Mouse (Mus musculus): ENCODE measurements around the gene Odf4. TPM values are rescaled to one million over a fixed set of nuclear protein-coding genes. Genes with fewer than 3 reads are reported as not detected.

Gene Odf4
- polyA plus RNA-seq, 1 experiment from 2014 or later: 1.2 TPM

GRCm38 (mm10) chr11:68900519-68901350 is 26.1 kb downstream of the Odf4 start:
- peak overlapping the region; percentile 73 for H3K4me3 ChIP-seq
- H3K9ac ChIP-seq: peak overlapping the region; percentile 25
- no peaks in the 10 kb centered on the region for H3K9me3 ChIP-seq
- no peaks in the 10 kb centered on the region for H3K27me3 ChIP-seq
- peak overlapping the region; percentile 57 for H3K4me2 ChIP-seq
- ATAC-seq (ENCODE audit: low FRiP score, low read depth): peak; percentile 6; the same call in 1 of the 2 replicates
- 26% methylated on average over 31 of the region's 31 CpGs for WGBS
- H3K4me1 ChIP-seq (replicated peaks): peaks cover 17% of the 10 kb centered on the region
- H3K36me3 ChIP-seq: peaks cover 31% of the 10 kb centered on the region
- no peak overlapping the region for H3K27ac ChIP-seq (replicated peaks)

GRCm38 (mm10) chr11:68899815-68900214 is 27.1 kb downstream of the Odf4 start:
- Histone ChIP-seq H3K9ac (no peak overlapping the region), H3K9me3 (no peaks in the 10 kb centered on the region), H3K27me3 (no peaks in the 10 kb centered on the region), H3K4me2 (no peak overlapping the region), H3K27ac (replicated peaks) (no peak overlapping the region), H3K4me3 (no peak overlapping the region), H3K36me3 (peaks cover 22% of the 10 kb centered on the region), H3K4me1 (replicated peaks) (peaks cover 13% of the 10 kb centered on the region)
- no peak for ATAC-seq (ENCODE audit: low FRiP score, low read depth)
- WGBS: 89% methylated on average over 8 of the region's 8 CpGs

GRCm38 (mm10) chr11:68898790-68899189 is 28.1 kb downstream of the Odf4 start:
- H3K9me3 ChIP-seq: no peaks in the 10 kb centered on the region
- no peak overlapping the region for H3K9ac ChIP-seq
- no peak overlapping the region for H3K4me3 ChIP-seq
- no peak overlapping the region for H3K27ac ChIP-seq (replicated peaks)
- peaks cover 12% of the 10 kb centered on the region for H3K36me3 ChIP-seq
- no peak for ATAC-seq (ENCODE audit: low FRiP score, low read depth)
- H3K4me2 ChIP-seq: no peak overlapping the region
- WGBS: 87% methylated on average over 6 of the region's 6 CpGs
- H3K27me3 ChIP-seq: no peaks in the 10 kb centered on the region
- peaks cover 13% of the 10 kb centered on the region for H3K4me1 ChIP-seq (replicated peaks)

- Histone ChIP-seq H3K4me3 (no peak overlapping the region), H3K27ac (replicated peaks) (no peak overlapping the region), H3K27me3 (no peaks in the 10 kb centered on the region), H3K9ac (no peak overlapping the region), H3K9me3 (no peaks in the 10 kb centered on the region), H3K4me2 (no peak overlapping the region), H3K36me3 (peaks cover 2% of the 10 kb centered on the region; the same call in 1 of the 2 replicates), H3K4me1 (replicated peaks) (peaks cover 9% of the 10 kb centered on the region)
- ATAC-seq (ENCODE audit: low FRiP score, low read depth): no peak
- WGBS: 74% methylated on average over 6 of the region's 6 CpGs
Observed at GRCm38 (mm10) chr11:68897838-68898237, 29.0 kb downstream of the Odf4 start.

- H3K9ac ChIP-seq: no peak overlapping the region
- no peak overlapping the region for H3K4me3 ChIP-seq
- H3K4me1 ChIP-seq (replicated peaks): peaks cover 3% of the 10 kb centered on the region; the same call in 1 of the 2 replicates
- no peaks in the 10 kb centered on the region for H3K36me3 ChIP-seq
- ATAC-seq (ENCODE audit: low FRiP score, low read depth): no peak
- H3K9me3 ChIP-seq: no peaks in the 10 kb centered on the region
- H3K27ac ChIP-seq (replicated peaks): no peak overlapping the region
- no peak overlapping the region for H3K4me2 ChIP-seq
- 44% methylated on average over 4 of the region's 4 CpGs for WGBS
- no peaks in the 10 kb centered on the region for H3K27me3 ChIP-seq
Observed at GRCm38 (mm10) chr11:68897120-68897519, 29.8 kb downstream of the Odf4 start.

GRCm38 (mm10) chr11:68896247-68896646 is 30.6 kb downstream of the Odf4 start:
- Histone ChIP-seq H3K4me2 (no peak overlapping the region), H3K27me3 (no peaks in the 10 kb centered on the region), H3K9me3 (no peaks in the 10 kb centered on the region), H3K27ac (replicated peaks) (no peak overlapping the region), H3K9ac (no peak overlapping the region), H3K36me3 (no peaks in the 10 kb centered on the region), H3K4me1 (replicated peaks) (peaks cover 3% of the 10 kb centered on the region; the same call in 1 of the 2 replicates), H3K4me3 (no peak overlapping the region)
- WGBS: 96% methylated on average over 5 of the region's 5 CpGs
- ATAC-seq (ENCODE audit: low FRiP score, low read depth): no peak

GRCm38 (mm10) chr11:68893911-68894464 is 32.9 kb downstream of the Odf4 start:
- Histone ChIP-seq H3K27ac (replicated peaks) (no peak overlapping the region), H3K4me1 (replicated peaks) (no peaks in the 10 kb centered on the region), H3K4me2 (no peak overlapping the region), H3K9me3 (no peaks in the 10 kb centered on the region), H3K36me3 (no peaks in the 10 kb centered on the region), H3K4me3 (no peak overlapping the region), H3K9ac (no peak overlapping the region), H3K27me3 (no peaks in the 10 kb centered on the region)
- no peak for ATAC-seq (ENCODE audit: low FRiP score, low read depth)
- 74% methylated on average over 12 of the region's 12 CpGs for WGBS

- WGBS: 82% methylated on average over 14 of the region's 15 CpGs
- Histone ChIP-seq H3K36me3 (no peaks in the 10 kb centered on the region), H3K4me2 (no peak overlapping the region), H3K4me3 (no peak overlapping the region), H3K27ac (replicated peaks) (no peak overlapping the region), H3K27me3 (no peaks in the 10 kb centered on the region), H3K9ac (no peak overlapping the region), H3K4me1 (replicated peaks) (no peaks in the 10 kb centered on the region), H3K9me3 (no peaks in the 10 kb centered on the region)
- no peak for ATAC-seq (ENCODE audit: low FRiP score, low read depth)
Observed at GRCm38 (mm10) chr11:68892233-68892832, 34.5 kb downstream of the Odf4 start.

- Histone ChIP-seq H3K9ac (no peak overlapping the region), H3K4me2 (no peak overlapping the region), H3K4me1 (replicated peaks) (no peaks in the 10 kb centered on the region), H3K9me3 (no peaks in the 10 kb centered on the region), H3K27ac (replicated peaks) (no peak overlapping the region), H3K36me3 (no peaks in the 10 kb centered on the region), H3K27me3 (no peaks in the 10 kb centered on the region), H3K4me3 (no peak overlapping the region)
- ATAC-seq (ENCODE audit: low FRiP score, low read depth): no peak
- WGBS: 87% methylated on average over 5 of the region's 5 CpGs
Observed at GRCm38 (mm10) chr11:68891823-68892222, 35.1 kb downstream of the Odf4 start.

- no peak overlapping the region for H3K4me2 ChIP-seq
- no peak for ATAC-seq (ENCODE audit: low FRiP score, low read depth)
- WGBS: 48% methylated on average over 2 of the region's 2 CpGs
- H3K4me1 ChIP-seq (replicated peaks): no peaks in the 10 kb centered on the region
- H3K27me3 ChIP-seq: no peaks in the 10 kb centered on the region
- no peak overlapping the region for H3K27ac ChIP-seq (replicated peaks)
- no peaks in the 10 kb centered on the region for H3K36me3 ChIP-seq
- no peak overlapping the region for H3K4me3 ChIP-seq
- H3K9me3 ChIP-seq: no peaks in the 10 kb centered on the region
- H3K9ac ChIP-seq: no peak overlapping the region
Observed at GRCm38 (mm10) chr11:68890625-68891024, 36.3 kb downstream of the Odf4 start.

GRCm38 (mm10) chr11:68888653-68889052 is 38.2 kb downstream of the Odf4 start:
- H3K4me1 ChIP-seq (replicated peaks): no peaks in the 10 kb centered on the region
- 79% methylated on average over 2 of the region's 2 CpGs for WGBS
- no peaks in the 10 kb centered on the region for H3K36me3 ChIP-seq
- no peak overlapping the region for H3K4me2 ChIP-seq
- no peaks in the 10 kb centered on the region for H3K27me3 ChIP-seq
- no peaks in the 10 kb centered on the region for H3K9me3 ChIP-seq
- no peak overlapping the region for H3K27ac ChIP-seq (replicated peaks)
- ATAC-seq (ENCODE audit: low FRiP score, low read depth): no peak
- no peak overlapping the region for H3K9ac ChIP-seq
- no peak overlapping the region for H3K4me3 ChIP-seq

GRCm38 (mm10) chr11:68888253-68888652 is 38.6 kb downstream of the Odf4 start, which contains the start of gene Rnf222:
Rnf222 (plus strand) TSS chr11:68888553.
- Histone ChIP-seq H3K27ac (replicated peaks) (no peak within 1 kb of the TSS), H3K9ac (no peak within 1 kb of the TSS), H3K4me1 (replicated peaks) (no peaks in the 10 kb centered on the region), H3K4me2 (no peak within 1 kb of the TSS), H3K27me3 (no peaks in the 10 kb centered on the region), H3K4me3 (no peak within 1 kb of the TSS), H3K9me3 (no peaks in the 10 kb centered on the region), H3K36me3 (no peaks in the 10 kb centered on the region)
- ATAC-seq (ENCODE audit: low FRiP score, low read depth): no peak
- 43% methylated on average over 6 of the region's 6 CpGs for WGBS
